Mouse (Mus musculus) R1 (cell line): Measurements from ENCODE around the gene Dlx6.

Experiments
- DNase-seq: peaks from one replicate; pipeline ENCODE4 v3.0.0-alpha.2; 2018; ENCODE audit warnings: low read depth, low spot score

Gene Dlx6

GRCm38 (mm10) chr6:6863160-6863870 lies at the start of gene Dlx6:
Gene Dlx6, plus strand, starts transcription at chr6:6863334.
- peak; percentile 68 for DNase-seq

DNA sequence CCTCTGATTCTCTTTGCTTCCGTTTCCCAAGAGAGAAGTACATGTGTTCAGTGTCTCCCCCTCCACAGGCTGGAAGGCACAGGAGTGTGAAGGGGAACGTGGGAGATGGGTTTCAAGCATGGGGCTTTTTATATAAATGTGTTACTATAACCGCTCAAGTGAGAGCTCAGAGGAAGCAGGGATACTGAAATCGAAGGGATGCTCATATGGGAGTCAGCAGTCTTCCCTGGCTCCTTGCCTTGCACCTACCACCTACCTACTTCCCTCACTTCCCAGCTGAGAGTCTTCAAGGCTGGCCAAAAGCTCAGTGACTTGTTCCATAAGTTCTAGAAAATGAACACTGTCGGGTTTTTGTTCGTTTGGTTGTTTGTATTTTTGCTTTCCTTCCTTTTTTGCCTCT lies 46.3 kb upstream of the Dlx6 start:
- DNase-seq = no peak

DNA sequence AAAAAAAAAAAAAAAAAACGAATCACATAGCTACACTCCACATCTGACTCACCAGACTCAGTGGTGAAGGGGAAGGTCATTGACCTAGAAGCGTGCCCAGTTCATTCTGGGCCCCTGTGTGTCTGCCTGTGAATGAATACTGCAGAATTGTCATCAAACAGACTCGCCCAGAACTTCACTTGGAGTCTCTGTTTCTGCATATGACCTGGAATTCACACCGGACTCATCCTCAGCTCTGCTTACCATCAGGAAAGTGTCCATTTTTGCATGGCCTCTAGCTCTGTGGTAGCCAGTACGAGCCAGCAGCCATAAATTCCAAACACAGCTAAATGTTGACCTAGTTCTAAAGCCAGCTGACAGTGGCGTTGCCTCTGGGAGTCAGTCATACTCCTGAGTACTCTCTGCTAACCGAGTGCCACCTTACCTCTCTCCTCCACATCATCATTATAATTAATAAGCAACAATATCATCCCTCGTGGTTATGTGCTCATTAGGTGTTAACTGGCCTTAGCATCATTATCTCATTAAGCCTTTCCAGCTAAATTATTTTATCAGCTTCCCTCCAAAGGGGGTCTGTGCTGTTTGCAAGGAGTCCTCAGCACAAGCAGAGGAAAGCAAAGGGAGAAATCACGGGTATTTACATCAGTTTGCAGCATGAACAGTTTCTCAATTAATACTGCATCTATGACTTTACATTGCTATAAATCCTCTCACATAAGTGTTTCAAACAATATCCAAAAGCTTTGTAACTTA lies 44.9 kb upstream of the Dlx6 start:
- DNase-seq = no peak

- no peak for DNase-seq
Measured at GRCm38 (mm10) chr6:6819134-6819533, 44.0 kb upstream of the Dlx6 start.

DNA sequence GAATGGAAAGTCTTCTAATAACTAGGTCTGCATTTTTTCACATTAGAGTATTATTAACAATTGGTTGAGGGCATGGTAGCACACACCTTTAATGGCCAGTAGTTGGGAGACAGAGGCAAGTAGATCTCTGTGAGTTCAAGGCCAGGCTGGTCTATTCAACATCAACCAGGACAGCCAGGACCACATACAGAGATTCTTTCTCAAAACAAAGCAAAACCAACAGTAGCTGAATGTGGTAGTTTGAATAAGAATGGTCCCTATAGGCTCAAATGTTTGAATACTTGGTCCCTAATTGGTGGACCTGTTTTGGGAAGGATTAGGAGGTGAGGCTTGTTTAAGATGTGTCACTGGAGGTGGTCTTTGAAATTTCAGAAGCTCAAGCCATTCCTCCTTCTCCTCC lies 37.8 kb upstream of the Dlx6 start:
- DNase-seq = peak; percentile 41

- no peak for DNase-seq
Measured at GRCm38 (mm10) chr6:6826861-6827260, 36.3 kb upstream of the Dlx6 start.

GRCm38 (mm10) chr6:6830446-6830845 lies 32.7 kb upstream of the Dlx6 start:
- no peak for DNase-seq

DNA sequence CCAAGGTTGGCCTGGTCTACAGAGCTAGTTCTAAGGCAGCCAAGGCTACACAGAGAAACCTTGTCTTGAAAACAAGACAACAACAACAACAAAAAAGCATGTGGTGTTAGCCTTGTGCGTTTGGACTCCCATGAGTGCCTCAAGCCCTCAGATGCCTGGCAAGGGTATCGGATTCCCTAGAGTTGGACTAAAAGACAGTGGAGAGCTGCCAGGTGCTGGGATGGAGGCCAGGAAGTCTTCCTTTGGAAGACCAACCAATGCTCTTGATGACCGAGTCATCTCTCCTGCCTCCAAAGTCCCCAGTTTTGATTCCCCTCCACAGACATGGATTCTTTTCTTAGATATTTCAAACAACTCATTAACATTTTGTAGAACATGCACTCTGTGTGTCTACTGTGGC lies 29.8 kb upstream of the Dlx6 start:
- no peak for DNase-seq

- DNase-seq = no peak
Measured at GRCm38 (mm10) chr6:6848541-6848940, 14.6 kb upstream of the Dlx6 start.

DNA sequence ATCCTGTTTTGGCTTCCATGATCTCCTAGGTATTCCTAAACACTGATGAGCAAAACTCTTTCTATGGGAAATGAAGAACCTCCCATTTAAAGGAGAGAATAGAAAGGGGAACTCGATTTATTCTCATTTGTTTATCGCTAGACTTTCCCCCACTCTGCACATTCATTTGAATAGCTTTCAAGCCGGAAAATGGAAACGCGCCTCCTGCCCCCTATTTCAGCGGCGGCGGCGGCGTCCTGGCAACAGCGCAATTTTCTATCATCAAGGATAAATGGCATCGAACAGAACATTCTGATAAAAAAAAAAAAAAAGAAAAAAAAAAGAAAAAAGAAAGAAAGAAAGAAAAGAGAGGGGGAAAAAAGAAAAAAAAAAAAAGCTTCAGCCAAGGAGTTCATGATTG lies 13.4 kb upstream of the Dlx6 start:
- DNase-seq = no peak

- DNase-seq = no peak
Measured at GRCm38 (mm10) chr6:6850324-6851060, 12.6 kb upstream of the Dlx6 start.

DNA sequence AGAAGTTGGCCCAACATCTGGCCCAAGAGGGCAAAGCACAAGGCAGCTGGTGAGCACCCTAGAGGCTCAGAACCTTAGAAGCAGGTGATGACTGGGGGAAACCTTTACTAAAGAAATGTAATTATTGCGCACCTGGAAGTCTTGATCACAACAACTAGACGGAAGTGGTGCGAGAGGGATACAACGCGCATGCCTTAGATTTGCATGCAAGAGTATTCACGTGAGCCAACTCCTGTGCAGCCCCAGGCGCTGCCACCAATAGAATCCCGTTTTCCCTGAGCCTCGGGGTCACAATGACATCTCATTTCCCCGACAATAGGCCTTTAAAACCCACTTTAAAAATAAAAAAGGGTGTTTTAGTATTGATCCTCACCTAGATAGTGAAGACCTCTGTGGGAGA lies 12.0 kb upstream of the Dlx6 start:
- DNase-seq = no peak

DNA sequence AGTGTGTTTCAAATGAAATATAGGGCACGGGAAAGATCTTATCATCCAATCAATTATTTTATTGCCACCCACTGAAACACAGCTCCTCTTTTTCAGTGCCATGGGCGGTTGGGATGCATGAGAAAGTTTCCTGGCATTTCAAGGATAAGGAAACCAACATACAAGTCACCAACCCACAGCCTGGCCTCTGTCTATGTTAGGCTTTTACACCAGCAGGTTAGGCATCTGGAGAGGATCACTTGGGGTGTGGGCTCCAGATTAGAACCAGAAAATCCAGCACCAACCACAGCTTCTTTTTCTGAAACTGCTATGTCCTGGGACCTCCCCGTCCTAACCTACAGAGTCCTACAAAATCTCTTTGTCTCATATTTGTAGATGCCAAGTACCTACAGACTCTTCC lies 10.2 kb upstream of the Dlx6 start:
- no peak for DNase-seq

- DNase-seq = no peak
Measured at GRCm38 (mm10) chr6:6854176-6854575, 9.0 kb upstream of the Dlx6 start.

DNA sequence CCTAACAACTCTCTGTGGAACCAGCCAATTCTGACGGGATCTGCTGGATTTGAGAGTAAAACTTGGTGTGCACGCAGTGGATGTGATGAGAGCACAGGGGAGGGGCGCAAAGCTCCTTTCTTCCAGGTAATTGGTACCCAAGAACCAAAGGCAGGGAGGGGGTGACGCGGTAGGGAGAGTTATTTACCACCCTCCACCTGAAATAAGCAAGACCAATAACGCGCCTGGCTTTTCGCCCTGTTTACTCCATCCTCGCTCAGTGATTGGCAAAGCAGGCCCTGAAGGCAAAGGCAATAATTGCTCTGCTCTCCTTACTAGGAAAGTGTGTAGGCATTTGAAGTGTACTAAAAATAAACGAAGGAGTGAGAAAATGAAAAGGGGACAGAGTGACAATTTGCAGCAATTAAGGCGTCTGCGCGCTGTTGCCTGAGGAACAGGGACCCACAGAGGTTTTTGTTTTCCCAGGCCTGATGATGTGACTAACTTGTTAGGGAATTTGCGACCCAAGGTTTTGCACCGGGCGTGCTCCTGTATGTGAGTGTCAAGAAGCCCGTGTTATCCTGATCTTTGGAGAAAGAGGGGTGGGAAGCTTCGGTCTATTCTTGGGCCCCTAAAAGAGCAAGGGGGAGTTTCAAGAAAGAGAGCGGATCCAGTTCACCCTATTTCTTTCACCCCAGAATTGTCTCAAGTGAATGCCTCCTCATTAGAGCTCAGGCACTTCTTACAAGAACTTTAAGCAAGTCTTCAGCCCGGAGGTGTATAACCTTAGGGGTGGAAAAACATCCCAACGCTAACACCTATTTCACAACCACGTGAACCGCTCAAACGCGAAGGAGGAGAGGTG lies 8.0 kb upstream of the Dlx6 start:
- DNase-seq = peak; percentile 15

- no peak for DNase-seq
Measured at GRCm38 (mm10) chr6:6855746-6856185, 7.4 kb upstream of the Dlx6 start.

GRCm38 (mm10) chr6:6856316-6856715 lies 6.8 kb upstream of the Dlx6 start:
- no peak for DNase-seq

DNA sequence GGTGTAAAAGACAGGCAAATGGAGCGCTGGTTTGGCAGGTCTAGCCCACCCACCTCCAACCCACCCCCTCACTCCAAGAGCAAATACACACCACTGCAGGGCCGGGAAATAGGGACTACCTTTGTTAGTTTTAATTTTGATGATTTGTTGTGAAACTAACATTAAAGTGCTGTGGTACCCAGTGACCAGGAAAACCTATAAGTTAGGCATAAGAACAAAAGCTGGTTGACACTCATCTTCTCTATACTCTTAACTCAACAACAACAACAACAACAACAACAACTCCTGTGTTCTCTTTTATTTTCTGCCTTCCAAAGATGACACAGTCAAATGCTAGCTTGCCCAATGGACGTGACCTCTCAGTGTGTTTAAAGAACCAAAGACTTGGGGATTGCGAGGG lies 6.3 kb upstream of the Dlx6 start:
- DNase-seq = no peak

DNA sequence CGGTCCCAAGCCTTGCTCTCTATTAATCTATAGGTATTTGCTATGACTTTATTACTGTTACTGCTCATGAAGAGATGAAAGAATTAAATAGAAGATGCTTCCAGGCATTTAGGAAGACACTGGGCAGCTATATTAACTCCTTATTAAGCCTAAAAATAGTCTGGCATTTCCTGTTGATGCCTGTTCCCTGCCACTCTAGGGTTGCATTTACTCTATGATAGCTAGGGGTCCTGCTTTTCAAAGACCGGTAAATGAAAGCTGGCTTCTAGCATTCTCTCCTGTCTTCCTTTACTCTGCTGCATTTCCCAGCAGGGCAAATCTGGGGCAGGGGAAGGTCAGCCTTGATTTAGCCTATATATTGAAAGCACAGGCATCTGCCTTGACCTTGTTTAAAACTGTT lies 5.4 kb upstream of the Dlx6 start:
- no peak for DNase-seq

- no peak for DNase-seq
Measured at GRCm38 (mm10) chr6:6858571-6858970, 4.6 kb upstream of the Dlx6 start.

- DNase-seq = peak; percentile 73
Measured at GRCm38 (mm10) chr6:6859111-6859949, 3.8 kb upstream of the Dlx6 start.
